Mouse (Mus musculus) T-helper 17 cell (primary cell): ENCODE measurements at regions not wholly inside any gene's neighbourhood (a gene's known extent, or its start where the extent isn't known, plus 50 kb on each side); places are given as distances from the start of the nearest gene placed in this dataset.

Experiments
- in situ Hi-C, 2 experiments: fragments of 300-600 bp; cut with MboI, MseI; formaldehyde crosslinking; loops; 1 replicate in 1 of 2; 2 replicates in 1 of 2; pipeline ENCODE4 v1.15.1; 2025; ENCODE audit warnings: high pct_unique_total_duplicates in 2 of 2

DNA sequence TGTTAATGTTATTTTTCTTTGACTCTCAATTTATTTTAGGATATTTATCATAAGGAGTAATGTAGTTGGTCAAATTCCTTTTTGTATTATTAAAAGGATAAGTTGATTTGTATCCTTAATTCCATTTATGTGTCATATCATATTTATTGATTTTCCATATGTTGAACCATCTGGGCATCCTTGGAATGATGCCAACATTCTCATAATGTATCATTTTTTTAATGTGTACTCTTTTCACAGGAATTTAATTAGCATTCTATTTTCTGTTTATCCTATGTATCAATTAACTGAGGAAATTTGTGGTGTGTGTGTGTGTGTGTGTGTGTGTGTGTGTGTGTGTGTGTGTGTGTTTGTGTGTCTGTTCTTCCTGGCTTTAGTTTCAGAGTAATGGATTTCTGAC, 779.6 kb downstream of the Pcdh7 start:
- in situ Hi-C loops: no loop called here

DNA sequence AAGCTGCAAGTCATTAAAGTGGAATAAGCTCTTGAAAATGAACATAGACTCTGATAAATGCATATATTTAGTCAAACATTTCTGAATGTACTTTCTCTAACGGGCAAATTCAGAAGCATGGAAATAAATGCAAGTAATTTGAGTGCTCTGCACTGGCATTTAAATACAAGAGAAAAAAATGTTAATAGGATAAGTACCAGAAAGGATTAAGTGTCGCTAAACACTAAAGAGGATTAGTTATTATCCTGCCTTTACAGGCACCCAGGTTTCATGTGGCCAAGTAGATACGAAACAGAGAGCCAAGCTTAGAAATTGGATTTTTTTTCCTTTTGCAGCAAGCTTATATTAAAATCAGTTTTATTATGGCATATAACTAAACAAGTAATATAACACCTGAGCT, 813.8 kb downstream of the Pcdh7 start:
- in situ Hi-C loops: no loop called here

DNA sequence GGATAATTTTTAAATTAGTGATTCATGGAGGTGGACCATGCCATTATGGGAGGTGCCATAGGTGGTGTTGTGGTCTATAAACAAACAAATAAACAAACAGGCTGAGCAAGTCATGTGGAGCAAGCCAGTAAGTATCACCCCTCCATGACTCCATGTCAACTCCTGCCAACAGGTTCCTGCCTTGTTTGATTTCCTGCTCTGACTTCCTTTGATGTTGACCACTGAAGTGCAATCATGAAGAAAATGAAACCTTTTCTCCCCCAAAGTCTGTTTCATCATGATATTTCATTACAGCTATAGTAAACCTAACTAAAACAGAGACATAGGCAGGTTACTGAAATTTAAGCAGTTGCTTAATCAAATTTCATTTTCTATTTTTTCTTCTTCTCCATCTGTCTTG, 839.0 kb downstream of the Pcdh7 start:
- in situ Hi-C loops: loop anchor here in 1 of 2 experiments (5.0 kb wide), 1 partner anchor 69 kb away; no protein-coding TSS in a partner anchor

DNA sequence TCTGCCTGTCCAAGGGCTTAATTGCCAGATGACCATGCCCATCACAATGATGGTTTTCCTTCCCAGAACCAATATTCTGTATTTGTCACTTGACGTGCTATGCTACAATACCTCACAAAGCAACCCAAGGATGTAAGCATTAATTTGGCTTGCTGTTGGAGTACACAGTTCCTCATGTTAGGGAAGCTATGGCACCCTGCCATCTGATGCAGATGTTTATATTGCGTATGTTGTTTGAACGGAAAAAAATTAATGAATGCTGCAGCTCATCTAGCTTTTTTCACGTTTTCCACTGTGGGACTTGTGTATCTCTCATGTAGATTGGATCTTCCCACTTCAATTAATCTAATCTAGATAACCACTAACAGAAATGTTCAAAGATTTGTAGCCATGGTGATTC, 842.0 kb downstream of the Pcdh7 start:
- in situ Hi-C loops: loop anchor here (5.0 to 10.0 kb wide), 2 partner anchors 73 to 165 kb away; no protein-coding TSS in a partner anchor

DNA sequence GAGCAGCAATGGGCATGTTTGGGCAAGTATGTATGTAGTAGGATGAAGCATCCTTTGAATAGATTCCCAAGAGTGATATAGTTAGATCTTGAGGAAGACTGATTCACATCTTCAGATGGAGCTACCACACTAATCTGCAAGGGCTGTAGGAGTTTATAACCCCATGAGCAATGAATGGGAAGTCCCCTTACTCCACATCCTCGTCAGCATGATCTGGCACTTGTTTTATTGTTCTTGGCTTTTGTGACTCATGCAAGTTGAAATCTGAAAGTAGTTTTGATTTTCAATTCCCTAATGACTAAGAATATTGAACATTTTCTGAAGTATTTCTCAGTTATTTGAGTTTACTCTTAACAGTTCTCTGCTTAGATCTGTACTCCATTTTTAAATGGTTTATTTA, 882.1 kb downstream of the Pcdh7 start:
- in situ Hi-C loops: no loop called here

DNA sequence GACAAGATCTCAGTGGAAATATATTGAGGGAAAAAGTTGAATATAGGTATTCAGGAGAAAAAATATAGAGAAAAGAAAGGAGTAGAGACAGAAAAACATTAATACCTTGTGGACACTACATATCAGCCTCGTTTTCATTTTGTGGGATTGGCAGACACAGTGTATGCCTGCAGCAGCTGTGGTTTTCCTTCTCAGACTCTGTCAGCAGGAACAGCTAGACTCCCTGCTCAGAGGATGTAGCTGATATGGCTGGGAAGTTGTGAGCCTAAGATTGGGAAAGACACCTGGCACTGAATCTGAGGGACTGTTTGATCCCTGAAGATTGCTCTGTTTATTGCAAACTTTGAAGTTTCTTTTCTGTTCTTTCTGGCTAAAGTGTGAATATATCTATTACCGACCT, 903.8 kb downstream of the Pcdh7 start:
- in situ Hi-C loops: no loop called here
